Mouse (Mus musculus) thymus, postnatal 14 days (tissue): ENCODE results near the gene Trappc10.

Experiments
- DNase-seq: peaks from one replicate; pipeline ENCODE4 v3.0.0; 2021

Gene Trappc10

DNA sequence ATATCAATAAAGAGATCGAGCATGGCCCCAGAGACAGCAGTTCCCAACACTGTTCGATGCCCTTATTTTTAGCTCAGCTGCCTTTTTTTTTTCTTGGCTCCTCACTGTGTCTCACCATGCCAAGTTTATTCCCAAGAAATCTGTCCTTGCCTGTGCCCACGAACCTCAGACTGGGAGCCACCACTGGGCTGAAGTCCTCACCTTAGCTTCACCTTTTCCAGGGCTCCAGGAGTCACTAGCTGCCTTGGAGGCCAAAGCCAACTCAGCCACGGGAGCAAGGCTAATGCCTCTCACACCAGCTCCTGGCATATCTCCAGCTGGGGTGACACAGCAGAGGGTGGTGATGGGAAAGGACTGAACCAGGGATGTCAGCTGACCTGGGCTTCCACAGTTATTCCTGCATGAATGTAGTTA lies 11.2 kb upstream of the Trappc10 start:
- no peak for DNase-seq

DNA sequence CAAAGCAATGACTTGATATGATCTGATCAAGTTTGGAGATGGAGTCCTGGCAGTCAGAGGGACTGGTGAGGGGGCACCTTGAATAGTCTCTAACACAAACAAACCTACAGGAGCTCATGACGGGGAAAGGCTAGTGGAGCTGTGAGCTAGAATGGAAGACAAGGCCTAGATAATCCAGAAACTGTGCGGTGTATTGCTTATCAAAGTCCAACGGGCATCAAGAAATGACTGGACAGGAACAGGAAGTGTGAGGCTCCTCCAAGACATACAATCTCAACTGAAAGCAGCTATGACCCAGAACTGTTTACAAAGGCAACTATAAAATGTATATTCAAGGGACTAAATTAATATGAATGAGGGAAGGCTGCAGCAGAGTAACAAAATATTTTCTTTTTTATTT lies 2.8 kb upstream of the Trappc10 start:
- no peak for DNase-seq

DNA sequence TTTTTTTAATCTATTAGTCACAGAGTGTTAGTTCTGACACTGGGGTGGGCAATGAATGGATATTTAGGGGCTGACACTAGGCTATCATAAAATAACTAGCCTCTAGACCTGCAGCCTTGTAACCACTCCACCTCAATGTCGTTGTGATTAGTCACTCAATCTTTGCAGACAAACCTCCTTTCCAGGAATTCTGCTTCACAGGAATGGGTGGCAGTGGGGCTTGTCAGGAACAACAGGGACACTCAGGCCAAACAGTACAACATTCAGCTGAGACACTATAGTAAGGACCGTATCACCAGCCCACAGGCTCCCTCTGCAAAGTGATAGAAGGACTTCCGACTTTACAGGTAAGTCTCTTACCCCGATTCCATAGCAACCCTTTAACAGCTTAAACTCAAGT lies 2.3 kb upstream of the Trappc10 start:
- no peak for DNase-seq

DNA sequence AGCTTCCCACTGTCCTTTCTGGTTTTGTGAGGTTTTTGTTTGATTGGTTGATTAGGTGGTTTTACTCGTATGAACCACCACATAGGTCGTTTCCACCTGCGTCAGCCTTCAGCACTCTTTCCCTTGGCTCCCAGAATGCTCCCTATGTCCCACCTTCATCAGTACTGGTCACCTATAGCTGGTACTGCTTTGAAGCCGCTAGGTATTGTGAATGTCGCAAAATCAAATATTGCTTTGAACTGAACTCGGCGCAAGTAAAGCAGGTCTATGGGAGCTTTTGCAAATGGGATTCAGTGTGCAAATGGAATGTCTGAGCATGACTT lies 745 bp upstream of the Trappc10 start:
- DNase-seq: no peak

DNA sequence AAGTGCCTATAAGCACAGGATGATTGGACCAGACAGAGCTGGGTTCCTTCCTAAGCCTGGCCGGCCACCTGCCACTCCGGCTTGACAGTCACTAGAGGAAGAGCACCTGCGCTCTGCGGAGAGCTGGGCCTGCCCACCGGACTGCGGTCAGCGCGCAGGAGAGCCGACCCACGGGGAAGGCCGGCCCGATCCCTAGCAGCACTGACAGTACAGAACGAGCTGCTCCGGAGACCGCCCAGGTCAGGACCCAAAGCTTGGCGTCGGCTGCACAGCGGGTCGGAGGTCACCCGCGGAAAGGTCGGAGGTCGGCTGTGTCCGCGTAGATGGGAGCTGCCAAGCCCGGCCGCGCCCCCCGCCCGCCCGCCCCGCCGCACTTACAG lies 393 bp downstream of the Trappc10 start:
- peak; percentile 46 for DNase-seq

DNA sequence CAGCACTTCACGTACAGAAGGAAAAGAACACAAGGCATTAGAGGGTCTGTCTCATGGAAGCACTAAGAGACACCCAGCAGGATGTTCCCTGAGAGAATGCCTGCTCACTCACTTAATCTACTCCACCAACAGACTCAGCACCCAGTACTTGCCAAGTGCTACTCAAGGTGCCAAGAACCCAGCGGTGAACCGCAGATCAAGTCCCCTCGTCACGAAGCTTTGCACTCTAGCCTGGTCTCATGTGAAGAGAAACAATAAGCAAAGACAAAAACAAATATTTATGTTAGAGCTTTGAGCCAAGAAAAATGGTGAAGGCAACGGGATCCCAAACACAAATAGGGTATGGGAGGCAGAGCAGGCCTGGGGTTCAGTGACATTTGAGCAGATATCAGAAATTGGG lies 5.5 kb downstream of the Trappc10 start:
- DNase-seq: no peak

DNA sequence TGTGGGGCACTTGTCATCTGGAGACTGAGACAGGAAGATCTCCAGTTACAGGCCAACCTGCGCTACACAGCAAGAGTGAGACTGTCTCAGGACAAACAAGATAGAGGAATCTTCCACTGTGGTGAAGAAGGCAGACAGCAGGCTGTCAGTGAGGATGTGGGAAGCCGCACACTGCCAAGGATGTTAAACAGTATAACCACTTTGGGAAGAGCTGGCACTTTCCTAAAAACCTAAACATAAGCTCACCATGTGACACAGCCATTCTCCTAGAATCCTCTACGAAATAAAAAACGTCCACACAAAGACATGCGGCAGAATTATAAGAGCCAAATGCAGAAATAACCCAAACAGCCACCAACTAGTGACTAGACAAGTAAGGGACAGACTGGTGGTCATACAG lies 6.1 kb downstream of the Trappc10 start:
- no peak for DNase-seq

DNA sequence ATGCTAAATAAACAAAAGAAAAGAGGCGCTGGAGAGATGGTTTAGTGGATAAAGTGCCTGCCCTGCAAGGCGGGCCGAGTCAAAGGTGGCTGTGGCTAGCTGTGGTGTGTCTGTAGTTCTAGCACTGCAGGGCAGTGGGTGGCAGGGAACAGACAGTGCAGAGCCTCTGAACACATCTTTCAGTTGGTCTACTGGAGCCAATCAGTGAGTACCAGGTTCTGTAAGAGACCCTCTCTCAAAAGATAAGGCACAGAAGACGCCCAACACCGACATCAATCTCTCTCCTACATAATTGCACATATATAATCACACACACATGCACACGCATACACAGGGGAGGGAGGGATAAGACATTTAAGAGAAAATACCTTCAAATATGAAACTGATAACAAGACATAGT lies 6.6 kb downstream of the Trappc10 start:
- no peak for DNase-seq

DNA sequence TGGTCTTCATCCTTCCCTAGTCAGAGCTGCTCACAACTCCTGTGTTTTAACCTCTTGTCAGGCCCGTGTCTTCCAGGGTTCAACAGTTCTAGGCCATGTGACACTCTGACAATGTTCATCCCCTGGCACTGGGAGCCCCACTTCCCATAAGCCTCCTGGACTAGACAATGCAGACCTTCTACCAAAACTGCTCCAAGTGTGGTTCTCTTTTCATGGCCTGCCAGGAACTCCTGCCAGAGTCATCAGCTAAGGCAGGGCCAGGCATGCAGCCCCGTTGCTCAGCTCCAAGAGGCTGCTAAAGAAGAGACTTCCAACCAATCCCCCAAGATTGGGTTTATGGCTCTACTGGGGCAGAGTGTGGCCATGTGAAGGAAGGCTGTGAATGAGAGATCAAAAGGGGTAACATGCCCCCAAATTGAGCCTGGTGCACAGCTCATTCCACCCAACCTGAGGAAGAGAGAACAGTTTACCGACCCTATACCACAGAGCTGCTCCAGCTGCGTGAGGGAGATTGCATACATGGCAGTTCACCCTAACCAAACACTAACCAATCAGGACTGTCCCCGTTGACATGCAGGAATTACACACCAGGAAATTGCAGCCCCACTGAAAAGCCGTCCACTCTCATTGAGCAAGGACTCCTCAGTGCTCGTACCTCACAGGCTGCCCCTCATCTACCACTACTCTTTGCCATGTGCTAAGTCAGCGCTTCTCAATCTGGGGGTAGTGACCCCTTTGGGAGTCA lies 7.4 kb downstream of the Trappc10 start:
- DNase-seq: no peak

DNA sequence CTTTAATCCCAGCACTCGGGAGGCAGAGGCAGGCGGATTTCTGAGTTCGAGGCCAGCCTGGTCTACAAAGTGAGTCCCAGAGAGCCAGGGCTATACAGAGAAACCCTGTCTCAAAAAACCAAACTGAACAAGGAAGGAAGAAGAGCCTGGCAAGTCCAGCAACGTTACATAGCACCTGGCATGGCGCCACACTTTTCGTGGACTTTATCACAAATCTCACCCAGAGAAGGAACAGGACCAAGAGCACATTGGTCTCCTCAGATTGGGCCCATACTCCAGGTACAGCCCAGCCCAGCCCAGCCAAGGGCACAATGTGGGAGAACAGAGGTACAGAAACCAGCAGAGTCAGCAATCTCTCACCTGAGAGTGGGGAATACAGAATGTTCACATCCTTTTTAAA lies 10.7 kb downstream of the Trappc10 start:
- DNase-seq: no peak

DNA sequence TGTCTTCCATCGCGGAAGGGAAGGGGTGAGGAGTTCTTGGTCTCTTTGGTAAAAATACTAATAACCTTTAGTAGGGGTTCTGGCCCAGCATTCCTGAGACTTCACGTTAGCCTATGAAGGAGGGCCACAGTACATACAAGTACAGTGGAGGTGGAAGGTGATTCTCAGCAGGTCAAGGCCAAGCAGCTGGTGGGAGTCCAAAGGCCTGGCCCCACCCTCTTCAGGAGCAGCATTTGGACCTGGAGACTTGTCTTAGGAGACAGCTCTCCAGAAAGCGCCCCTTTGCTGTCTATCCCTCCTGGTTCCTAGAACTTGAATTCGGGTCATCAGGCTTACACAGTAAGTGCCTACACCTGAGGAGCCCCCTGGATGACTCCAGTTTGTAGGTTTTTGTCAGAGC lies 11.3 kb downstream of the Trappc10 start:
- DNase-seq: no peak

DNA sequence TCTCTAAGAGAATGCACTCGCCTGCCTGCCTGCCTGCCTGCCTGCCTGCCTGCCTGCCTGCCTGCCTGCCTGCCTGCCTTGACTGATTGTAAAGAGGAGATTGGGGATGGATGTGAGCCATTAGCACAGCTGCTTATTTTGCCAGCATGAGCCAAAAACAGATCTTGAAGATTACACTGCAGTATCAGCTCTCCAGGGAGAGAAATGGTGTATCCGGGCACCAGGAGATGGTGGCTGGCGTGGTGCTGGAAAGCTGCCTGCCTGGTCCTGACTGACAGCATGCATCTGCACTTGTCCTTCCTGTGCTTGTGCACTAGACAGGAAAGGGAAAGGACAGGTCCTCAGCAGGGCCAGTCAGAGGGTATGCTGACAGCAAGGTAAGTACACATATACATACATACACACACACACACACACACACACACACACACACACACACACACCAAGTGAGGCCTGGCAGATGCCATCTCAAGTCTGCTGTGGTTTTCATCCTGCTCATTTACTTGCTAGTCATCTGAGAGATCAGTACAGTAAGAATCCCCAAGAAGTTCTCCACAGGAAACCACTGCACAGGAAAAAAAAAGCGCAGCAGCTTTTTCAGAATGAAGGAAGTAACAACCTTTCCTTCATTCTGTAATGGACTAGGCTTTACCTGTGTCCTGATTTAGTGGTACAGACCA lies 12.0 kb downstream of the Trappc10 start:
- peak; percentile 28 for DNase-seq

DNA sequence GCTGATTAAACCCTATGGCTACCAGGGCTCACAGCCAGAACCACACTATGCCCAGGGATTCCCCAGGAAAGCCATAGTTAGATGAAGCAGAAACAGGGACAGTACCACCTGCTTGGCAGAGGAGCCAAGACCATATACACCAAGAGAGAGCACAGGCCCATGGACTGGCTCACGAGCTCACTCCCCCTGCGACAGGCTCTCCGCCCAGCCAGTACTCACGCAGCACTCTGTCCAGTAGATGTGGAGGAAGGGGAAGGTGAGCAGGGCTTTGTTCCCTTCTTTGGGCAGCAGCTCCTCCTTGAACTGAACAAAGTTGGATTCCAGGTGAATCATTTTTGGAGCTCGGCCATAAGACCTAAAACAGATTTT lies 15.9 kb downstream of the Trappc10 start:
- DNase-seq: no peak

DNA sequence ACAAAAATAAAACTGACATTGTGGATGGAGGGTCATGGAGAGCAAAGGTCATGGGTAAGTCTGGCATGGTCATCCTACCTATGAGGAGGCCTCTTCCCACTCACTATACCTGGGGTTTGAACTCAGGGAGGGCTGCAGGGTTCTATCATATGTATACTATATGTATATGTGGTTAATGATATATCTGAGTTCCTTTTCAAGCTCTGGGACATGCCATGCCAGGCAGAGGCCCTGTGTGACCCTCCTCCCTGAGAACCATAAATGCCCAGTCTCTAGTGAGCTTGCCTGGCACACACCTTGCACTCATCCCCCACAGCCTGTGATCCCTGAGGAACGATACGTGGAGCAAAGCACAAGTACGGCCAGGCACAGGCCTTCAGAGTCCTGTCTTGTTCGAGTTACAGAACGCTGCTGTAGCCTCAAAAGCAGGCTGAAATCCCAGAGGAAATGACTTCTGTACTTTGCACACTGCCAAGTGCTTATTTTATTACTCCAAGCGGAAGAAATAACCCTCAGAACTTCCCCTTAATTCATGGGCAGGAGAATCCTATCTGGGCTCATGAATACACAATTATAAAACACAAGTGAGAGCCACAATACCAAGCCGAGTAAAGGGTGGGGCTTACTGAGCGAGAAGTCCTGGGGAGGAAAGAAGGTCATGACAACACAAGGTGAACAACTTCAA lies 16.4 kb downstream of the Trappc10 start:
- no peak for DNase-seq

DNA sequence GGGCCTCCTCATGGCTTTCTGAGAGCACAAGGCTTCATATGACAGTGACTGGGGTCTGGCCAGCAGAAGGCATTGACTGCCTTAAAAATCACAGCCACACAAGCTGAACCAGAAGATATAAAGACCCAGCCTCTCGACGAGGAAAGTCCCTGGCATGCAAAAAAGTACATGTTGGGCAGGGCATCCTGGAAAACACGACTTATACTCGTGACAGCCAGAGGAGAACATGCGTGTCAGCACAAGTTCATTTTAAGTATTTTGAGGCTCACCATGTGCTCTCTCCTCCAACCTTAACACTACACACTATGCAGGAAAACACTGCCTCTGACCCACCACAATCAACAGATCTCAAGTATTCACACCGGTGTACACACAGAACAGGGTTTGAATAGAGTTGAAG lies 20.3 kb downstream of the Trappc10 start:
- no peak for DNase-seq

DNA sequence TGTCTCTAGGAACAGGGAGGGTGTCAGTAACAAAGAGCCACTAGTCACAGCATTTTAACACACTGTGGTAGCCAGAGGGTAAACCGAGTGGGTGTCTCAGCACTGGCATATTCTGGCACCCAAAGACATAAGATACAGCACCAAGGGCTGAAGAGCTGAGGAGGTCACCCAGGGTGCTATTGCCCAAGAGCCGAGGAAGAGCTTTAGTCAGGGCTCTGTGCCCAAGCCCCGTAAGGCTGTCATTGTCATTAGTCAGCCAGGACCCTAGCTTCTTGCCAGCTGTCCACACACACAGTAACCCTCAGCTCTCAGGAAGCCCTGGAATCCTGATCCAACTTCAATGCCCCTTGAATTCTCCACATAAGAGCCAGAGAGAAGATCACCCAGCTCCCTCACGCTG lies 21.5 kb downstream of the Trappc10 start:
- DNase-seq: no peak

DNA sequence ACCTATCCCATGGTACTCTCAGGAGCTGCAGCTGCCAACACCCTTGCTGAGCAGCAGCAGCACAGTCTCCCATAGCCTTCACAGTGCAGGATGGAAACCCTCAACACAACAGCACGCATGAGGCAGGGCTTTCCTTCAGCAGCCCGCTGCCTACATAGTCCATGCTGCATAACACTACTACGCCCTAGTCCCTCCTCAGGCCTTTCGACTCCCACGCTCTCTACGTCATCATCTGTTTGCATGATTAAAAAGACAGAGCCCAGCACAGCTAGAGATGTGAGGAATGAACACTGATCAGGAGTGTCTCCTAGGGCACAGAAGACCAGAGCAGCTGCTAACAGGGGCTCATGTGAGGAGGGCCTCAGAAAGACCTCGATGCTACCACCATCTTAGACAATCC lies 23.1 kb downstream of the Trappc10 start:
- DNase-seq: no peak

DNA sequence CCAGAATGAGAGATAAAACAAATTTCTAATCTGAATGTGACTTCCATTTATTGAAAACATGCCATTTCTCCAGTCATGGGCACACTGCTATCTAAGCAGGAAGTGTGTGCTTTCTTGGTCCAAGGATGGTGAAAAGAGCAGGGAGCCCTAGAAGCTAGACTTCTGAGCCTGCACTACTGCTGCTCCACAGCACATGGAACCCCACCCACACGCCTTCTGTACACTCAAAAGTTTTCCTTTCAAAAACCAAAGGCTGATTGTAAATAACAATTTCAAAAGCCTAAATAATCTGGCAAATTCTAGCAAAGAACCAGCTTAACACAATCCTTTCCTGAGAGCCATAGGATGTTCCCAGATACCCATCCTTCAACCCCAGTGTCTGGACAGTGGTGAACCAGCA lies 24.9 kb downstream of the Trappc10 start:
- DNase-seq: no peak

DNA sequence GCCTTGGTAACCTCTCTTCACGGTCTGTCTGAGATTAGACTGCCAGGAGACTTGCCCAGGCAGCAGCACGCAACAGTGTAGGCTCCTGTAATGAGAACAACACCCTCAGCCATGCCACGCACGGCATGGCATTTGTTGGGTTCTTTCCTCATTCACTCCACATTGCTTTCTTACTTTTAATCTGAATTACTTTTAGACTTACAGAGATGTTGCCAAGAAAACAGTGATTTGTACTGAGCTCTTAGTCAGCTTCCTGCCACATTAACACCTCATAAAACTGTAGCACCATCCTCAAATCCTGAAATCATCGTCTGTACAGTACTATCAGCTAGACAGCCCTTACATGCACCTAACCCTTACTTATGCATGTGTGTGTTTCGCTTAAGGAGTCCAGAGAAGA lies 25.9 kb downstream of the Trappc10 start:
- no peak for DNase-seq

DNA sequence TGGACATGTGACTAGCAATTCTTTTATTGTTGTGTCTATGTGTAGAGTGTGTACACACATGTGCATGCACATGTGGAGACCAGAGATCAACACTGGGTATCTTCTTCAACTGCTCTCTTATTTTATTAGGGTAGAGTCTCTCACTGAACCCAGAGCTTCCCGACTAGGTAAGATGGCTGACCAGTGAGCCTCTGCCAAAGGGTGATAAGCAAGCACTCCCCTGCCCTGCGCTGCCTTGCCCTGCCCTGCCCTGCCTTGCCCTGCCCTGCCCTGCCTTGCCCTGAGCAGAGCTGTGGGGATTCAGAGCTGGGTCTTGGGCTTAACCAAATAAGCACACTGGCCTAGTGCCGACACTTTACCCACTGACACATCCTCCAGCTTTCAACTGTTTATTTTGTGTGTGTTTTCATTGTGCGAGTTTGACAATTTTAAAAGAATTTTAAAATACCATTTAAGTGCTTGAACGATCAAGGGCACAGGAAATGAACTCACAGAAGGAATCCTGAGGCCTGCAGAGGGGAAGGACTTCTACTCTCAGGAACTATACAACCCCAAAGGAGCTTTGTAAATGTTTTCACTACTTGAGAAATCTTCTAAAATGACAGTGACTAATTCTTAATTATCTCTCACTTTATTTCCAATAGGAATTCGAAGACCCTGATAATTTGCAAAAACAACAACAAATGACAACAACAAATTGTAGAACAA lies 27.9 kb downstream of the Trappc10 start:
- no peak for DNase-seq

DNA sequence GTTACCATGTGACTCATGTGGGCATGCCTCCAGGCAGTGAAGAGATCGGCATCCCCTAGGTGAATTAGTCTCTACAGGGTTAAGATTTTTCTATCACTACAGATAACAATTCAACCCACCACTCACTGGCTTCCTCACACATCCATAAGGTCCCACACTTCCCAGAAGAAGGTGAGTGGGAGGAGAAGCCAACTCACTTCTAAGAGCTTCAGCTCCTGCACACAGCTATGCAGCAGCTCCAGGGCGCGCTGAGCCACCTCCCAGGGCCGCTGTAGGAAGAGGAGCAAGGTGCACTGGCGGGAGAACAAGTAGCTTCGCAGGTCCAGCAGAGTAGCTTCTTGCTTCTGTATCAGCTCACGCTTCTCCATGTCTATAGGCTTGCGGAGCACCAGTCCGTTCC lies 30.1 kb downstream of the Trappc10 start:
- DNase-seq: no peak

DNA sequence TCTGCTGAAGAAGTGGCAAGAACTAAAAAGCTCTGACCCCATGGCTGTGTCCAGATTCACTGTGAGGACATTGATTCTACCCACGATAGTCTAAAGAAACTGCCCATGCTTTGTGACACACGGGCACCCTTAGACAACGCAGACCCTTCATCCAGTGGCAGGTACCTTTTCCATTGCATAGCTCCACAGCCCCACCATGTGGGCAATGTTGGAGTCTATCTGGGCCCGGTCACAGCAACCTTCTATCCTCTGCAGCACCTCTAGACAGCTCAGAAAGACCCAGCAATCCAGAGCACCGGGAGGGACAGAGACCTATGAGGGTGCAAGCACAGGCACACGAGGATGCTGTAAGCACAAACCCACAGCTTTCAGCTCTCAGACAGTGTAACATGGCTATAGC lies 33.1 kb downstream of the Trappc10 start:
- peak; percentile 42 for DNase-seq

DNA sequence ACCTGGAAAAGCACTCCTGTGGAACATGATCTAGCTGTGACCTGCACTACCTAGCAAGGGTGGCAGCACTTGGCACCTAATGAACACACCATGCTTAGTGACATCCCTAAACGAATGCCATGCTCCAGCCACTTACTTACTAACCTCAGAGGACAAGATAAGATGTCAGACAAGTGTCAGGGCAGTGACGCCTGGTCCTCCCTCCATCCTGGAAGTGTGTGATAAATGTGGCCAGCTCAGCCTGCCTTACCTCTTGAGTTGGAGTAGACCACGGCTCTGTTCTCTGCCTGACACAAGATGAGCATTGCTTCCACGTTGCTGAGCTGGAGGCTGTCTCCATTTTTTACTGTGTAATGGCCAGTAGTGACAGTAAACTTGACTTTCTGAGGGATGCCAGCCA lies 43.3 kb downstream of the Trappc10 start:
- DNase-seq: no peak

DNA sequence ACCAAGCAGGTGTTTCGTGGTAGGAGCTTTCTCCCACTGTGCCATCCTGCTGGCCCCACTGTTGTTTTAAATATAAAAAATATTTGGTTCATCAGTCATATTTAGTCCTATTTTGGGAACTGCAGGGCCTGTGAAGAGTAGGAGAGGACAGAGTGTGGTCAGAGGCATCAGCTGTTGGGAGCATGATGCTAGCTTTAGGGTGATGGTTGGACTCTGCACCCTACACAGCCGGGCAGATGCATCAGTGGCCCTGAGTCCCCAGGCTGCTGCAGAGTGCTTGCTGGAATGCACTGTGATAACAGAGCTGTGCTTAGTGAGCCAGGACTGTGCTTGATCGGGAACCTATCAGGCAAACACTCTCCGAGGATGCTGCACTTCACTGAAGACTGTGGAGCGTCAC lies 51.5 kb downstream of the Trappc10 start:
- DNase-seq: no peak
